Mouse (Mus musculus) lung, embryonic 14.5 days (tissue): ENCODE results near the gene Mrpl43. TPM values are rescaled to one million over a fixed set of nuclear protein-coding genes. Genes with fewer than 3 reads are reported as not detected.
"Not testable (repeated sequence)": the region's sequence is repeated elsewhere in the genome, so short reads cannot be mapped to it uniquely, and the experiment has no call there.

Experiments used
- ATAC-seq: fragments of 200-750 bp; cut with Nextera tagmentation; 2 replicates; pipeline ENCODE4 v1.8.0; 2017; ENCODE audit warnings: mild to moderate bottlenecking, moderate TSS enrichment, moderate library complexity; ENCODE audit not compliant: insufficient read depth
- DNase-seq: peaks from one replicate; pipeline ENCODE4 v3.0.0-alpha.2; 2015
- H3K27ac ChIP-seq: fragments of 300-500 bp; sonication (generic); 2 replicates; pipeline ENCODE4 v1.5.1; 2014; ENCODE audit warnings: low read depth, mild to moderate bottlenecking, moderate library complexity
- H3K27me3 ChIP-seq: fragments of 300-500 bp; sonication (generic); 2 replicates; pipeline ENCODE4 v1.6.1; 2014; ENCODE audit warnings: low read length, control low read depth; ENCODE audit not compliant: insufficient read depth
- H3K36me3 ChIP-seq: fragments of 300-500 bp; sonication (generic); 2 replicates; pipeline ENCODE4 v1.6.1; 2014; ENCODE audit warnings: control low read depth; ENCODE audit not compliant: insufficient read depth
- H3K4me1 ChIP-seq: fragments of 300-500 bp; sonication (generic); 2 replicates; pipeline ENCODE4 v1.6.1; 2014; ENCODE audit warnings: antibody characterized with exemption, control low read depth; ENCODE audit not compliant: insufficient read depth
- H3K4me2 ChIP-seq: fragments of 300-500 bp; sonication (generic); 2 replicates; pipeline ENCODE4 v1.6.1; 2014; ENCODE audit warnings: mild to moderate bottlenecking
- H3K4me3 ChIP-seq: fragments of 300-500 bp; sonication (generic); 2 replicates; pipeline ENCODE4 v1.5.1; 2014; ENCODE audit warnings: low read depth, low read length
- H3K9ac ChIP-seq: fragments of 300-500 bp; sonication (generic); 2 replicates; pipeline ENCODE4 v1.6.1; 2014
- H3K9me3 ChIP-seq: fragments of 300-500 bp; sonication (generic); 2 replicates; pipeline ENCODE4 v1.6.1; 2016; ENCODE audit warnings: low read depth, low read length, control low read depth
- CTCF ChIP-seq: IDR thresholded peaks from 2 replicates; pipeline ENCODE4 v1.5.1; 2016; ENCODE audit warnings: antibody characterized with exemption, low read depth
- WGBS: fragments of 180-500 bp; shearing (Covaris S2); extraction: QIAGEN DNeasy Blood & Tissue Kit; methylation state at CpG from one replicate; pipeline ENCODE4 v1.1.7; 2014; 5-methylcytosine and 5-hydroxymethylcytosine counted together
- polyA plus RNA-seq: library from polyadenylated mRNA; unstranded; fragments of >200 nt; fragmentation: Nextera tagmentation; extraction: Ambion mirVana; gene quantifications from 2 replicates; pipeline ENCODE4 v1.2.1, GENCODE M21; 2014

Gene Mrpl43
- polyA plus RNA-seq, 1 experiment from 2014 or later: 61.3 TPM

- DNase-seq (peak; percentile 93), ATAC-seq (peak; percentile 85)
- Histone ChIP-seq H3K4me1 (0 out of 2 replicates have a peak, but pooled peaks cover 7% of the 10 kb centered on the region), H3K27ac (peak within 1 kb of the TSS; percentile 92), H3K27me3 (peaks cover 28% of the 10 kb centered on the region), H3K9me3 (no peaks in the 10 kb centered on the region), H3K36me3 (peaks cover 16% of the 10 kb centered on the region; the same call in 1 of the 2 replicates), H3K9ac (peak within 1 kb of the TSS; percentile 58), H3K4me3 (peak within 1 kb of the TSS; percentile 41), H3K4me2 (peak within 1 kb of the TSS; percentile 91)
- WGBS: under 1% methylated on average over 26 of the region's 26 CpGs
- TF ChIP-seq CTCF: peak; percentile 83
These were observed 41.2 kb upstream of the Mrpl43 start, which contains the start of gene Sfxn3 for GRCm38 (mm10) chr19:45047417-45047934. Gene Sfxn3, plus strand, starts transcription at chr19:45047503.

GRCm38 (mm10) chr19:45046523-45047321, 40.5 kb upstream of the Mrpl43 start:
- DNase-seq (peak; percentile 88), ATAC-seq (peak; percentile 58)
- H3K9ac ChIP-seq: peak overlapping the region; percentile 58

GRCm38 (mm10) chr19:45045651-45046050, 39.4 kb upstream of the Mrpl43 start, which contains the start of gene Pdzd7:
Gene Pdzd7, minus strand, starts transcription at chr19:45045717.
- Histone ChIP-seq H3K4me3 (peak within 1 kb of the TSS; percentile 41), H3K9me3 (no peaks in the 10 kb centered on the region), H3K27me3 (peaks cover 34% of the 10 kb centered on the region), H3K36me3 (0 out of 2 replicates have a peak, but pooled peaks cover 5% of the 10 kb centered on the region), H3K27ac (no peak within 1 kb of the TSS), H3K4me2 (peak within 1 kb of the TSS; percentile 91), H3K4me1 (0 out of 2 replicates have a peak, but pooled peaks cover 7% of the 10 kb centered on the region), H3K9ac (peak within 1 kb of the TSS; percentile 58)
- WGBS: 79% methylated on average over 5 of the region's 5 CpGs
- DNase-seq (no peak), ATAC-seq (no peak)
- TF ChIP-seq CTCF: no peak

More at GRCm38 (mm10) chr19:45046523-45047321, 40.5 kb upstream of the Mrpl43 start:
- Histone ChIP-seq H3K4me1 (0 out of 2 replicates have a peak, but pooled peaks cover 7% of the 10 kb centered on the region), H3K27me3 (peaks cover 28% of the 10 kb centered on the region), H3K27ac (peak overlapping the region; percentile 92), H3K9me3 (no peaks in the 10 kb centered on the region), H3K4me2 (peak overlapping the region; percentile 91), H3K4me3 (peak overlapping the region; percentile 41), H3K36me3 (0 out of 2 replicates have a peak, but pooled peaks cover 9% of the 10 kb centered on the region)
- TF ChIP-seq CTCF: no peak
- under 1% methylated on average over 34 of the region's 34 CpGs for WGBS

- WGBS: 31% methylated on average over 15 of the region's 15 CpGs
- no peak for ATAC-seq
These were observed 39.0 kb upstream of the Mrpl43 start for GRCm38 (mm10) chr19:45045236-45045635.

GRCm38 (mm10) chr19:45044389-45044927, 38.2 kb upstream of the Mrpl43 start:
- TF ChIP-seq CTCF: no peak

More at GRCm38 (mm10) chr19:45045236-45045635, 39.0 kb upstream of the Mrpl43 start:
- Histone ChIP-seq H3K27me3 (peaks cover 38% of the 10 kb centered on the region), H3K4me2 (no peak overlapping the region), H3K9ac (no peak overlapping the region), H3K9me3 (no peaks in the 10 kb centered on the region), H3K36me3 (0 out of 2 replicates have a peak, but pooled peaks cover 2% of the 10 kb centered on the region), H3K4me1 (0 out of 2 replicates have a peak, but pooled peaks cover 7% of the 10 kb centered on the region), H3K27ac (no peak overlapping the region), H3K4me3 (no peak overlapping the region)
- no peak for TF ChIP-seq CTCF
- no peak for DNase-seq

GRCm38 (mm10) chr19:45040214-45040613, 34.0 kb upstream of the Mrpl43 start:
- ATAC-seq: no peak
- Histone ChIP-seq H3K4me3 (no peak overlapping the region), H3K4me1 (no peaks in the 10 kb centered on the region), H3K36me3 (no peaks in the 10 kb centered on the region), H3K9ac (no peak overlapping the region), H3K9me3 (no peaks in the 10 kb centered on the region), H3K27ac (no peak overlapping the region), H3K4me2 (no peak overlapping the region), H3K27me3 (peaks cover 35% of the 10 kb centered on the region)
- no peak for TF ChIP-seq CTCF
- DNase-seq: no peak
- WGBS: 48% methylated on average over 13 of the region's 13 CpGs

More at GRCm38 (mm10) chr19:45044389-45044927, 38.2 kb upstream of the Mrpl43 start:
- H3K4me2 ChIP-seq: no peak overlapping the region
- H3K4me3 ChIP-seq: no peak overlapping the region
- no peak for ATAC-seq
- 54% methylated on average over 11 of the region's 11 CpGs for WGBS
- no peaks in the 10 kb centered on the region for H3K9me3 ChIP-seq
- no peaks in the 10 kb centered on the region for H3K36me3 ChIP-seq
- peaks cover 42% of the 10 kb centered on the region for H3K27me3 ChIP-seq
- 0 out of 2 replicates have a peak, but pooled peaks cover 7% of the 10 kb centered on the region for H3K4me1 ChIP-seq
- no peak overlapping the region for H3K9ac ChIP-seq
- H3K27ac ChIP-seq: no peak overlapping the region
- no peak for DNase-seq

GRCm38 (mm10) chr19:45038198-45038597, 32.0 kb upstream of the Mrpl43 start:
- H3K4me1 ChIP-seq, H3K4me2 ChIP-seq, H3K36me3 ChIP-seq, DNase-seq, H3K27ac ChIP-seq, H3K4me3 ChIP-seq, ATAC-seq, H3K9ac ChIP-seq, H3K9me3 ChIP-seq: not testable (repeated sequence)
- WGBS: 75% methylated on average over 7 of the region's 7 CpGs
- H3K27me3 ChIP-seq: peaks cover 20% of the 10 kb centered on the region
